Mouse (Mus musculus) myocyte (in vitro differentiated cells): ENCODE results near the gene Ankar.

Experiments
- MYOG ChIP-seq, 3 experiments: IDR thresholded peaks; one replicate each; pipeline ENCODE4 v1.6.1; 2011; ENCODE audit warnings: control low read depth in 2 of 3, low read depth in 2 of 3, mild to moderate bottlenecking in 2 of 3; ENCODE audit not compliant: insufficient read length in 2 of 3, control insufficient read depth in 1 of 3, insufficient read depth in 1 of 3
- POLR2A ChIP-seq: IDR thresholded peaks from one replicate; pipeline ENCODE4 v1.6.1; 2011; ENCODE audit warnings: low read depth, mild to moderate bottlenecking, control low read depth, moderate library complexity; ENCODE audit not compliant: insufficient read length
- POLR2AphosphoS2 ChIP-seq: IDR thresholded peaks from one replicate; pipeline ENCODE4 v1.6.1; 2011; ENCODE audit warnings: low read depth, control low read depth; ENCODE audit not compliant: insufficient read length
- TCF12 ChIP-seq: IDR thresholded peaks from one replicate; pipeline ENCODE4 v1.6.1; 2011; ENCODE audit warnings: mild to moderate bottlenecking, control low read depth; ENCODE audit not compliant: poor library complexity, insufficient read depth, severe bottlenecking
- TCF3 ChIP-seq: IDR thresholded peaks from one replicate; pipeline ENCODE4 v1.6.1; 2011; ENCODE audit warnings: low read depth, control low read depth; ENCODE audit not compliant: insufficient read length
- USF1 ChIP-seq: IDR thresholded peaks from one replicate; pipeline ENCODE4 v1.6.1; 2011; ENCODE audit warnings: low read depth, mild to moderate bottlenecking, control low read depth, moderate library complexity

DNA sequence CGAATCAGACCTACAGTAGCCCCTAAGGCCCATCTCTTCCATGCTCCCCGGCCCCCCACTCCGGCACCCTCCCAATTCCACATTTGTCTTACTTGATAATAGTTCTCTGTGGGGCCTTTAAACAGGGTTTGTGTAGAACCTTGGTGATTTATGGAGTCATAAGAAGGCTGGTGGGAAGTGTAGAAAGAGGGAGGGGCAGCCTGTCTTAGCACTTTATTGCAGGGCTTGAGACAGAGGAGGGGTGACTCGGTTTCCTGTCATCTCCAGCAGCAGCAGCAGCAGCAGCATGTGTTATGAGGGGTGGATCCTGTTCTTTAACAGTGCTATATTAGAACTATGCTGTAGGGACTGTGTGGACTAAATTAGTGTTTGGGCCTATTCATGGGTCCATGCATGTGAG is 28.4 kb upstream of the Ankar start:
- TF ChIP-seq POLR2AphosphoS2 (no peak), TCF12 (no peak), POLR2A (no peak), USF1 (no peak), TCF3 (no peak), MYOG (IDR thresholded peaks at IDR 0.05; ENCODE audit: control insufficient read depth in 1 of 3, insufficient read depth in 1 of 3, insufficient read length in 2 of 3, low read depth in 2 of 3) (no peak)
